Mouse (Mus musculus) heart, embryonic 10.5 days (tissue): ENCODE data around the gene Glipr2. TPM values are rescaled to one million over a fixed set of nuclear protein-coding genes. Genes with fewer than 3 reads are reported as not detected.

Experiments used
- DNase-seq: peaks from one replicate; pipeline ENCODE4 v3.0.0-alpha.2; 2017; ENCODE audit warnings: low spot score
- H3K27ac ChIP-seq: fragments of 300-500 bp; sonication (generic); 2 replicates; pipeline ENCODE4 v1.5.1; 2016; ENCODE audit warnings: mild to moderate bottlenecking
- H3K27me3 ChIP-seq: fragments of 300-500 bp; sonication (generic); 2 replicates; pipeline ENCODE4 v1.6.1; 2016; ENCODE audit warnings: mild to moderate bottlenecking; ENCODE audit not compliant: poor library complexity, insufficient read depth, severe bottlenecking
- H3K36me3 ChIP-seq: fragments of 300-500 bp; sonication (generic); 2 replicates; pipeline ENCODE4 v1.6.1; 2016; ENCODE audit warnings: mild to moderate bottlenecking, moderate library complexity
- H3K4me1 ChIP-seq: fragments of 300-500 bp; sonication (generic); 2 replicates; pipeline ENCODE4 v1.6.1; 2016; ENCODE audit warnings: mild to moderate bottlenecking
- H3K4me3 ChIP-seq: fragments of 300-500 bp; sonication (generic); 2 replicates; pipeline ENCODE4 v1.5.1; 2016; ENCODE audit warnings: mild to moderate bottlenecking, moderate library complexity
- H3K9me3 ChIP-seq: fragments of 300-500 bp; sonication (generic); 2 replicates; pipeline ENCODE4 v1.6.1; 2016; ENCODE audit warnings: mild to moderate bottlenecking, moderate library complexity
- WGBS: fragments of 180-500 bp; shearing (Covaris S2); methylation state at CpG from one replicate; pipeline ENCODE4 v1.1.7; 2016; 5-methylcytosine and 5-hydroxymethylcytosine counted together
- polyA plus RNA-seq: library from polyadenylated mRNA; unstranded; fragments of >200 nt; fragmentation: Nextera tagmentation; extraction: Ambion mirVana; gene quantifications from 2 replicates; pipeline ENCODE4 v1.2.1, GENCODE M21; 2016

Glipr2 gene
- polyA plus RNA-seq, 1 experiment from 2014 or later: 119 TPM

GRCm38 (mm10) chr4:43974914-43975616 lies 17.9 kb downstream of the Glipr2 start:
- no peak for DNase-seq
- H3K9me3 ChIP-seq: no peaks in the 10 kb centered on the region
- 80% methylated on average over 10 of the region's 10 CpGs for WGBS
- no peak overlapping the region for H3K27ac ChIP-seq
- no peaks in the 10 kb centered on the region for H3K27me3 ChIP-seq
- peaks cover 41% of the 10 kb centered on the region for H3K4me1 ChIP-seq
- peaks cover 15% of the 10 kb centered on the region for H3K36me3 ChIP-seq
- H3K4me3 ChIP-seq: no peak overlapping the region

DNA sequence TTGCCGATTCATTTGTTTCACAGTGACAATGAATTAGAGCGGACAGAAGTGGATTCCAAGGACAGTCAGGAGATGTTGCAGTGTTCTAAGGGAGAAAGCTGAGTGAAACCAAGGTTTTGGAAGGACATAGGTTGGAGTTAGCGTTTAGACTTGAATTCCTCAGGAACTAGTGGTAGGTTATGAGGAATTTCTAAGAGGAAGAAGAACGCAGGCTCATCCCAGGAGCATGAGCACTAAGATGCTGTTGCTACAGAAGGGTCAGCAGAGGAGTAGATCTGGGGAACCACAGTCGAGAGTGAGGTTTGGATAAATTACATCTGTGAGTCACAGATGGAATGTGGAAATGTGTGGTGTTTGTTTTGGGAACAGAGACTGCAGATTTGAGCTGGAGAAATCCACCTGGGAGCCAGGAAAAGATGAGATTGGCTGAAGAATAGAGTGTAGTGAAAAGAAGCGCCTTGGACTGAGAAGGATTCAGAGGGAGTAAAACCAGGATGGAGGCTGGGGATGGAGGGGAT lies 19.1 kb downstream of the Glipr2 start:
- 80% methylated on average over 6 of the region's 6 CpGs for WGBS

DNA sequence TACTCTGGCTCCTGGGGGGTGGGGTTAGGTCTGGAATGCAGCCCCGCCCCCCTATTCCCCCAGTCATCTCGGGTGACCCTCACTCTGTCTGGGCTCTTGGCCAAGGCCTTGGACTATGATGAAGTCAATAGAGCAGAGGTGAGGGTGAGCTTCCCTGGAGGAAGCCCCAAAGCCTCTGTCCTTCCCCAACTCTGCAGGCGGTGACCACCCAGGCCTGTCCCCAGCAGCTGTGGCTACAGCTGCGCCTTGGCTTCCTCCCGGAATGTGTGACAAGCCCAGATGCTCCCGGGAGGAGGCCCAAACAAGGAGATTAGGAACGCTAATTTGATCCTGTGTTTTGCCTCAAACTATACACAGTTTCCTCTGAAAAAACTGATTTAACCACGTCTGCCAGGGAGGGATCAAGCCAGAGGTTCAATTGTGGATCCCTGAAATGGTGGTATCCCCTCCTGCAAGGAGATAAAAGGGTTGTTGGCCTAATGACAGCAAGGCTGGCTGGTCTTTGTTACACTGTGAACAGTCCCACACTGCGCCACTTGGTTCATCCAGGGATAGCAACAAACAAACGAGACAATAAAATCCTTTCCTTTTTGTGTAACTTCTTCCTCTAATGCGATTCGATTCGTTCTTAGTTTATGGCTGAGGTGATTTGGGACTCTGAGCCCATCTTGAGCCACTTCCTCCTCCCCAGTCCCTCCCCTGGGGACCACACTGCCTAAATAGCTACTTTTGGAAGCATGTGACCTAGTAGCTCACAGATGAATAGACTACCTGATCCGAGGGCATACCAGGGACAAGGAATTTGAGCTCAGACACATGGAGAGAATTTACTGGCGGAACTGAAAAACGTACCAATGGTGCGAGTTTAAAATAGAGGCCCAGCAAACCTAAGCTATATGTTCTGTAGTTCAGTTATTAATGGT lies 21.6 kb downstream of the Glipr2 start:
- WGBS: 35% methylated on average over 17 of the region's 17 CpGs
- DNase-seq: peak; percentile 71
- H3K4me1 ChIP-seq: peaks cover 24% of the 10 kb centered on the region
- peaks cover 6% of the 10 kb centered on the region; the same call in 1 of the 2 replicates for H3K27me3 ChIP-seq
- 0 out of 2 replicates have a peak, but pooled peaks cover 5% of the 10 kb centered on the region for H3K36me3 ChIP-seq
- H3K27ac ChIP-seq: peak overlapping the region; percentile 32; the same call in 1 of the 2 replicates
- no peaks in the 10 kb centered on the region for H3K9me3 ChIP-seq
- H3K4me3 ChIP-seq: no peak overlapping the region

More for the DNA sequence above, 19.1 kb downstream of the Glipr2 start:
- Histone ChIP-seq H3K4me3 (no peak overlapping the region), H3K27ac (no peak overlapping the region), H3K27me3 (no peaks in the 10 kb centered on the region), H3K4me1 (peaks cover 36% of the 10 kb centered on the region), H3K9me3 (no peaks in the 10 kb centered on the region), H3K36me3 (0 out of 2 replicates have a peak, but pooled peaks cover 7% of the 10 kb centered on the region)
- no peak for DNase-seq

GRCm38 (mm10) chr4:43979746-43980145 lies 22.5 kb downstream of the Glipr2 start:
- peak; percentile 62 for DNase-seq
- WGBS: 79% methylated on average over 3 of the region's 3 CpGs

GRCm38 (mm10) chr4:43980236-43980635 lies 23.0 kb downstream of the Glipr2 start:
- peak; percentile 51 for DNase-seq
- Histone ChIP-seq H3K36me3 (no peaks in the 10 kb centered on the region), H3K4me3 (no peak overlapping the region), H3K27me3 (peaks cover 15% of the 10 kb centered on the region; the same call in 1 of the 2 replicates), H3K9me3 (no peaks in the 10 kb centered on the region), H3K4me1 (peaks cover 24% of the 10 kb centered on the region), H3K27ac (no peak overlapping the region)
- 79% methylated on average over 4 of the region's 4 CpGs for WGBS

More at GRCm38 (mm10) chr4:43979746-43980145, 22.5 kb downstream of the Glipr2 start:
- Histone ChIP-seq H3K9me3 (no peaks in the 10 kb centered on the region), H3K27ac (no peak overlapping the region), H3K27me3 (peaks cover 15% of the 10 kb centered on the region; the same call in 1 of the 2 replicates), H3K36me3 (0 out of 2 replicates have a peak, but pooled peaks cover under 1% of the 10 kb centered on the region), H3K4me1 (peaks cover 24% of the 10 kb centered on the region), H3K4me3 (no peak overlapping the region)

DNA sequence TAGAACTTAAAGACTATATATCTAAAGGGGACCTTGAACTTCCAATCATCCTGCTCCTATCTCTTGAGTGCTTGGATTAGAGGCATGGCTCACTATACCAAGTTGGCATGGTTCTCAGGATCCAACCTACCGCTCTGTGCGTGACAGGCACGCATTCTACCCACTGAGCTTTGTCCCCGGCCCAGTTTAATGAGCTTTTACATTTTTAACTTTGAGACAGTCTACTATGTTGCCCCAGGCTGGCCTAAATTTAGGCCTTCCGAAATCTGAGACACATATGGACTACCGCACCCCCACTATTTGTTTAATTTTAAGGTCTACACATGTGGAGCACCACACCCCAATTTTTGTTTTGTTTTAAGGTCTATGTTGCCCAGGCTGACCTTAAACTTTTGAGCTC lies 23.6 kb downstream of the Glipr2 start:
- Histone ChIP-seq H3K9me3 (no peaks in the 10 kb centered on the region), H3K4me1 (peaks cover 24% of the 10 kb centered on the region), H3K36me3 (no peaks in the 10 kb centered on the region), H3K27me3 (peaks cover 15% of the 10 kb centered on the region; the same call in 1 of the 2 replicates), H3K27ac (no peak overlapping the region), H3K4me3 (no peak overlapping the region)
- WGBS: 94% methylated on average over 6 of the region's 6 CpGs
- peak; percentile 56 for DNase-seq

DNA sequence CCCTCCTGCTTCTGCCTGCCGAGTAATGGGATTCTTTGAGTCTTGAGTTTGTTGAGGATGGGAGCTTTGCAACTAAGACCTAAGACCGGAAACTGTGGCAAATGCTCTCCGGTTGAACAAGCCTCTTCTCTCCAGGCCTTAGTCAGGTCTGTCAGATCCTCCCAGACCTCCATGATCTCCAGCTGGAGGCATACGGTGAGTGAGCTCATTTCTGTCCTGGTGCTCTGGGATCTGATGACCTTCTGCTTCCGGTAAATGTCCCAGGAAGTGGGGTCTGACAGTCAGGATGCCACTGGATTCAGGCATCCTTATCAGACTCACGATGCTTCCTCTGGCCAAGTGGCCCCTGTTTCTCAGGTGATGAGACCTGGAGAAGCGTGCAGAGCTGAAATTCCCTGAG lies 24.1 kb downstream of the Glipr2 start:
- no peaks in the 10 kb centered on the region for H3K36me3 ChIP-seq
- H3K4me1 ChIP-seq: peaks cover 24% of the 10 kb centered on the region
- H3K27ac ChIP-seq: 0 out of 2 replicates have a peak overlapping the region, but pooled peaks have one; percentile 16
- H3K4me3 ChIP-seq: no peak overlapping the region
- WGBS: 68% methylated on average over 7 of the region's 7 CpGs
- DNase-seq: peak; percentile 66
- peaks cover 15% of the 10 kb centered on the region; the same call in 1 of the 2 replicates for H3K27me3 ChIP-seq
- H3K9me3 ChIP-seq: no peaks in the 10 kb centered on the region

DNA sequence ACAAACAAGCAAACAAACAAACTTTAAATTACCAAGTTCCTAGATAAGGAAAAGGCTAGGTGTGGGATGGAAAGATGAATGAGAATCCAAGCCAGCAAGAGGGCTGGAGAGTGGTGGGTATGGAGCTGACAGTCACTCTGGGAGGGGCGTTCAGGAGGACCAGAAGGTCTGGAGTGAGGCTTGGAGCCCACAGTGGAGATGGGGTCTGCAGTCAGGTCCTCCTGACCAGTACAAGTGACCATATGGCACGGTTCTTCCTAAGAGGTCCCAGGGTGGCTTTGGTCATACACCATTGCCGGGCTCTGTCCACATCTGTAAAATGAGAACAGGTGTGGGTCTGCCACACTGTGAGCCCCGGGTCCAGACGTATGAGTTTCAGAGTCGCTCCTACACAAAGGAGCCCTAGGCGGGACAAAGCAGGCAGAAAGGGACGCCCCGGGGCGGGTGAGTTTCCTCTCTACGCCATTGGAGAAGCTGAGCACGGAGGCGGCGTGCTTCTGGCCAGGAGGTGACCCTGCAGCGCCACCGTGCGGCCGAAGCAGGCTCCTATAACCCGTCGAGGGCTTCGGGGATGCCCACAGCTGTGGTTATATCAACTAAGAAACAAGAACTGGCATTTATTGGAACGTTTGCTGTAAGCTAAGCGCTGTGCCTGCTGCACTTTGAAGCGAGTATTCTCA lies 25.0 kb downstream of the Glipr2 start:
- Histone ChIP-seq H3K36me3 (no peaks in the 10 kb centered on the region), H3K27me3 (peaks cover 15% of the 10 kb centered on the region; the same call in 1 of the 2 replicates), H3K4me1 (peaks cover 24% of the 10 kb centered on the region), H3K27ac (peak overlapping the region; percentile 94), H3K4me3 (peak overlapping the region; percentile 61), H3K9me3 (no peaks in the 10 kb centered on the region)
- 2% methylated on average over 24 of the region's 24 CpGs for WGBS
- DNase-seq: peak; percentile 95

- peak within 1 kb of the TSS; percentile 61 for H3K4me3 ChIP-seq
- no peaks in the 10 kb centered on the region for H3K9me3 ChIP-seq
- peak within 1 kb of the TSS; percentile 94 for H3K27ac ChIP-seq
- H3K4me1 ChIP-seq: peaks cover 20% of the 10 kb centered on the region
- H3K27me3 ChIP-seq: peaks cover 15% of the 10 kb centered on the region; the same call in 1 of the 2 replicates
- peak; percentile 61 for DNase-seq
- 74% methylated on average over 11 of the region's 11 CpGs for WGBS
- H3K36me3 ChIP-seq: no peaks in the 10 kb centered on the region
Measured at GRCm38 (mm10) chr4:43983181-43983580, 26.0 kb downstream of the Glipr2 start, which contains the start of gene Ccin. Ccin (plus strand) TSS chr4:43983483.

DNA sequence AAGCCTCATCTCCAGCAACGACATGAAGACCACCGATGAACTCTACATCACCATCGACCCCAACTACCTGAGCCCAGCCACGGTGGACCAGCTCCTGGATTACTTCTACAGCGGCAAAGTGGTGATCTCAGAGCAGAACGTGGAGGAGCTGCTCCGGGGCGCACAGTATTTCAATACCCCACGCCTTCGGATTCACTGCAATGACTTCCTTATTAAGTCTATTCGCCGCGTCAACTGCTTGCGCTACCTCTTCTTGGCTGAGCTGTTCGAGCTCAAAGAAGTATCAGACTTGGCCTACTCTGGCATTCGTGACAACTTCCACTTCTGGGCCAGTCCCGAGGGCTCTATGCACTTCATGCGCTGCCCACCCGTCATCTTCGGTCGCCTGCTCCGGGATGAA lies 26.6 kb downstream of the Glipr2 start:
- no peaks in the 10 kb centered on the region for H3K36me3 ChIP-seq
- no peak overlapping the region for H3K27ac ChIP-seq
- H3K9me3 ChIP-seq: no peaks in the 10 kb centered on the region
- H3K4me1 ChIP-seq: peaks cover 14% of the 10 kb centered on the region
- peaks cover 15% of the 10 kb centered on the region; the same call in 1 of the 2 replicates for H3K27me3 ChIP-seq
- 90% methylated on average over 22 of the region's 22 CpGs for WGBS
- DNase-seq: peak; percentile 72
- H3K4me3 ChIP-seq: no peak overlapping the region

DNA sequence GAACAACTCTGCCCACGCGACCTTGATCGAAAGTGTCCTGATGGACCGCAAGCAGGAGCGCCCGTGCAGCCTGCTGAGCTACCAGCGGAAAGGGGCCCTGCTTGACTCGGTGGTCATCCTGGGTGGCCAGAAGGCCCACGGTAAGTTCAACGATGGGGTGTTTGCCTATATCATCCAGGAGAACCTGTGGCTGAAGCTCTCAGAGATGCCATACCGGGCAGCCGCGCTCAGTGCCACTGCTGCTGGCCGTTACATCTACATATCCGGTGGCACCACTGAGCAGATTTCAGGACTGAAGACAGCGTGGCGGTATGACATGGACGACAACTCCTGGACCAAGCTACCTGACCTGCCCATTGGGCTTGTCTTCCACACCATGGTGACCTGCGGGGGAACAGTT lies 27.1 kb downstream of the Glipr2 start:
- H3K4me1 ChIP-seq: 0 out of 2 replicates have a peak, but pooled peaks cover 11% of the 10 kb centered on the region
- peak; percentile 70 for DNase-seq
- WGBS: 87% methylated on average over 19 of the region's 19 CpGs
- peaks cover 15% of the 10 kb centered on the region; the same call in 1 of the 2 replicates for H3K27me3 ChIP-seq
- H3K36me3 ChIP-seq: no peaks in the 10 kb centered on the region
- H3K4me3 ChIP-seq: no peak overlapping the region
- H3K27ac ChIP-seq: no peak overlapping the region
- H3K9me3 ChIP-seq: no peaks in the 10 kb centered on the region

DNA sequence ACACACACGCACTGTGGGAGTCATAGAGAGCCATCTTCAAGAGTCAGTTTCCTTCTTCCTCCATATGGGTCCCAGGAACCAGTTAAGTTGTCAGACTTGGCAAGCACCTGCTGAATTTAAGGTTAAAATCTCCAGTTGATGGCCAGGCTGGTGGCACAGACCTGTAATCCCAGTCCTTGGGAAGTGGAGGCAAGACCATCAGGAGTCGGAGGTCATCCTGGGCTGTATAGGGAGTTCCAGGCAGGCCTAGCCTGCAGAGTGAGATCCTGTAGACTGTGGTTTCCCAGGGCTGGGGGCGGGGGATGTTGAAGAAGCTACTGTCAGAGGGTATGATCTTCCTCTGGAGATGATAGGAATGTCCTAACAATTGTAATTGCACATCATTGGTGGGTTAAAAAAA lies 31.8 kb downstream of the Glipr2 start:
- H3K27me3 ChIP-seq: peaks cover 6% of the 10 kb centered on the region; the same call in 1 of the 2 replicates
- H3K4me1 ChIP-seq: no peaks in the 10 kb centered on the region
- DNase-seq: peak; percentile 52
- no peaks in the 10 kb centered on the region for H3K9me3 ChIP-seq
- H3K27ac ChIP-seq: no peak overlapping the region
- 83% methylated on average over 3 of the region's 3 CpGs for WGBS
- no peaks in the 10 kb centered on the region for H3K36me3 ChIP-seq
- no peak overlapping the region for H3K4me3 ChIP-seq
